Mouse (Mus musculus) kidney, embryonic 14.5 days (tissue): ENCODE measurements around the gene Gper1. TPM values are rescaled to one million over a fixed set of nuclear protein-coding genes. Genes with fewer than 3 reads are reported as not detected.

ENCODE experiments used
- ATAC-seq: fragments of 200-750 bp; cut with Nextera tagmentation; 2 replicates; pipeline ENCODE4 v1.8.0; 2017; ENCODE audit warnings: moderate number of reproducible peaks, mild to moderate bottlenecking, moderate TSS enrichment, moderate library complexity; ENCODE audit not compliant: low FRiP score, low TSS enrichment
- H3K27ac ChIP-seq: fragments of 300-500 bp; sonication (generic); 2 replicates; pipeline ENCODE4 v1.5.1; 2014; ENCODE audit warnings: low read depth, mild to moderate bottlenecking, low read length, moderate library complexity, mixed read lengths
- H3K27me3 ChIP-seq: fragments of 300-500 bp; sonication (generic); 2 replicates; pipeline ENCODE4 v1.6.1; 2014; ENCODE audit warnings: mild to moderate bottlenecking, low read length; ENCODE audit not compliant: control insufficient read depth, insufficient read depth
- H3K36me3 ChIP-seq: fragments of 300-500 bp; sonication (generic); 2 replicates; pipeline ENCODE4 v1.6.1; 2014; ENCODE audit warnings: low read length, mixed read lengths; ENCODE audit not compliant: control insufficient read depth, insufficient read depth
- H3K4me1 ChIP-seq: fragments of 300-500 bp; sonication (generic); 2 replicates; pipeline ENCODE4 v1.6.1; 2014; ENCODE audit warnings: low read length, mixed read lengths; ENCODE audit not compliant: control insufficient read depth, insufficient read depth
- H3K4me2 ChIP-seq: fragments of 300-500 bp; sonication (generic); replicated peaks from 2 replicates; pipeline ENCODE4 v1.6.1; 2014; ENCODE audit warnings: low read depth, mild to moderate bottlenecking, low read length
- H3K4me3 ChIP-seq: fragments of 300-500 bp; sonication (generic); 2 replicates; pipeline ENCODE4 v1.5.1; 2014; ENCODE audit warnings: mild to moderate bottlenecking, low read length
- H3K9ac ChIP-seq: fragments of 300-500 bp; sonication (generic); 2 replicates; pipeline ENCODE4 v1.6.1; 2014; ENCODE audit warnings: low read depth, mild to moderate bottlenecking, low read length, moderate library complexity
- H3K9me3 ChIP-seq: fragments of 300-500 bp; sonication (generic); 2 replicates; pipeline ENCODE4 v1.6.1; 2016; ENCODE audit warnings: low read length; ENCODE audit not compliant: control insufficient read depth
- WGBS: fragments of 180-500 bp; shearing (Covaris S2); extraction: QIAGEN DNeasy Blood & Tissue Kit; methylation state at CpG from one replicate; pipeline ENCODE4 v1.1.7; 2014; 5-methylcytosine and 5-hydroxymethylcytosine counted together
- polyA plus RNA-seq: library from polyadenylated mRNA; unstranded; fragments of >200 nt; fragmentation: Nextera tagmentation; extraction: Ambion mirVana; gene quantifications from 2 replicates; pipeline ENCODE4 v1.2.1, GENCODE M21; 2014

Gper1 gene
- polyA plus RNA-seq, 1 experiment from 2014 or later = 3.4 TPM

DNA sequence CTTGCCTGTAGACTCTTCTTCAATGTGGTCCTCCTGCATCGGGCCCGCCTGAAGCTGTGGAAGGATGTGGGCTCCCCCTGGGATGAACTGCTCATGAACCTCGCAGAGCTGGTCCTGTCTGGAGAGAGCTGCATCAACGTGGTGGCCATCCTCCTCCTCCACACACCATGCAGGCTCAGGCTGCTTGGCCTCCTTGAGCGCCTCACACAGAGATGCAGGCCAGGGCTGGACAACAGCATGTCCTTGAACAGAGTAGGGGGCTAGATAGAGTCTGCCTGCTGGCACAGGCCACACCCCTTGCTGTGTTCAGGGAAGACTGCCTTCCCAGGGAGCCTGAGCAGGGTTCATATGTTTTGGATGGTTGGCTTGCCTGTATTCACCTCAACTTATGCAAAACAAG lies 8.0 kb upstream of the Gper1 start:
- whole genome bisulfite sequencing = 85% methylated on average over 5 of the region's 5 CpGs
- Histone ChIP-seq H3K4me2 (no peak overlapping the region), H3K9me3 (no peaks in the 10 kb centered on the region), H3K27ac (no peak overlapping the region), H3K27me3 (no peaks in the 10 kb centered on the region), H3K36me3 (no peaks in the 10 kb centered on the region), H3K4me3 (no peak overlapping the region), H3K4me1 (peaks cover 20% of the 10 kb centered on the region; the same call in 1 of the 2 replicates), H3K9ac (no peak overlapping the region)
- ATAC-seq = no peak

DNA sequence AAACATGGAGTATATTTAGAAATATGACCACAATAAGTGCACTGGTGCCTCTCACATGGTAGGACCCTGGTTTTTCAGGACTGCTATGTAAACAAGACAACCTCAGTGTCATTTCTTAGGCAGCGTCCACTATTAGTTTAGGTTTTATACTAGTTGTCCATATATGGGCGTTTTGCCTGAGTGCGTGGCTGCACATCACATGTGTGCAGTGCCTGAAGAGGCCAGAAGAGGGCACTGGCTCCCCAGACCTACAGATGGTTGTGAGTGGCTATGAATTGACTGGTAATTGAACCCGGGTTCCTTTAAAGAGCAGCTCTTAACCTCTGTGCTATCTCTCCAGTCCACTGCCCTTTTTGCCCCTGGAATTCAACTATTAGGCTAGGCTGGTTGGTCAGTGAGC lies 6.0 kb upstream of the Gper1 start:
- WGBS = 94% methylated on average over 4 of the region's 4 CpGs
- Histone ChIP-seq H3K4me2 (no peak overlapping the region), H3K27me3 (no peaks in the 10 kb centered on the region), H3K4me1 (peaks cover 17% of the 10 kb centered on the region; the same call in 1 of the 2 replicates), H3K9ac (no peak overlapping the region), H3K27ac (no peak overlapping the region), H3K36me3 (no peaks in the 10 kb centered on the region), H3K4me3 (no peak overlapping the region), H3K9me3 (no peaks in the 10 kb centered on the region)
- ATAC-seq = no peak

DNA sequence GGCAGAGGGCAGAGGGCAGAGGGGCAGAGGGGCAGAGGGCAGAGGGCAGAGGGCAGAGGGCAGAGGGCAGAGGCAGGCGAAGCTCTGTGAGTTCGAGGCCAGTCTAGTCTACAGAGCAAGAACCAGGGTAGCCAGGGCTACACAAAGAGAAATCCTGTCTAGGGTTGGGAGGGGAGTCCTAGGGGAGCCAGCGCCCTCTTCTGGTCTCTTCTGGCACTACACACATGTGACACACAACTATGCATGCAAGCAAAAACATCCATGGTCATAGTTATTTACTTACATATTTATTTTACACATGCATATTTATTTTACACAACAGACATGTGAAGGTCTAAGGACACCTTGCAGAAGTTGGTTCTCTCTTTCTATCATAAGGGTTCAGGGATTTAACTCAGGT lies 5.5 kb upstream of the Gper1 start:
- H3K27ac ChIP-seq = no peak overlapping the region
- H3K27me3 ChIP-seq = no peaks in the 10 kb centered on the region
- ATAC-seq = no peak
- H3K9ac ChIP-seq = no peak overlapping the region
- WGBS = 98% methylated on average over 3 of the region's 3 CpGs
- peaks cover 17% of the 10 kb centered on the region; the same call in 1 of the 2 replicates for H3K4me1 ChIP-seq
- H3K4me3 ChIP-seq = no peak overlapping the region
- no peak overlapping the region for H3K4me2 ChIP-seq
- H3K36me3 ChIP-seq = no peaks in the 10 kb centered on the region
- H3K9me3 ChIP-seq = no peaks in the 10 kb centered on the region

DNA sequence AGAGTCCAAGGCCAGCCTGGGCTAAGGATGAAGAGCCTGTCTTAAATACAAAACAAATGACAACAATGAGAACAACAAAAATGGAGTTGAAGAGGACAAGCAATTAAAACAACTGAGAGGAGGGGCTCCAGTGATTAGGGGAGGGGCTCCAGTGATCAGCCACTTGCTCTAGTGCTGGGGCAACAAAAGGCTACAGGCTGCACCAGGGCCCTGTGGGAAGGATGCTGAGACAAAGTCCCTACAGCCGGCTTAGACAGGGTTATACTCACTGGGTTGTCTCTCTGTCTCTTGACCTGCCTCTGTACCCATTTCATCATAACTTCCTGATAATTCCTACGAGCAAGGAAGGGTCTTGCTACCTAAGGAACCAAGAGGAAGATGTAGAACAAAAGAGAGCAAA lies 4.8 kb upstream of the Gper1 start:
- 64% methylated on average over 2 of the region's 2 CpGs for WGBS
- H3K4me1 ChIP-seq = peaks cover 18% of the 10 kb centered on the region; the same call in 1 of the 2 replicates
- no peak overlapping the region for H3K4me3 ChIP-seq
- no peak overlapping the region for H3K4me2 ChIP-seq
- no peaks in the 10 kb centered on the region for H3K27me3 ChIP-seq
- no peaks in the 10 kb centered on the region for H3K36me3 ChIP-seq
- H3K27ac ChIP-seq = no peak overlapping the region
- H3K9ac ChIP-seq = no peak overlapping the region
- no peak for ATAC-seq
- no peaks in the 10 kb centered on the region for H3K9me3 ChIP-seq

DNA sequence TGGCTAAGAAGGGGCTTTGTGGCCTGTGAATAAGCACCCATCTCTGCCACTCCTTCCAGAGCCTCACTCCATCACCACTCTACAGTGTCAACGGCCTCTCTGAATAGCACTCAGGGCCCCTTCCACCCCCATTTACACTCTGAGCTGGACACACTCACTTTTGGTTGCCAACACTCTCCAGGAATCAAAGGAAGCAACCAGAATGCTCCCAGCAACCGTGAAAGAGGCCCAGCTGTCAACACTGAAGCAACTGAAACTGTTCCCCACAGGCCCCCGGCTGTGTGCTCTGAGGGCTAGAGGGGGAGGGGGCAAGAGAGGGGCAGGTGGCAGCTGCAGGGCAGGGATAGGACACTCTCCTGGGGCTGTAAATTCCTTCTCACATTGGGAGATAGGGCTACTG lies 4.3 kb upstream of the Gper1 start:
- H3K27ac ChIP-seq = no peak overlapping the region
- peaks cover 16% of the 10 kb centered on the region; the same call in 1 of the 2 replicates for H3K4me1 ChIP-seq
- 12% methylated on average over 3 of the region's 3 CpGs for WGBS
- no peaks in the 10 kb centered on the region for H3K27me3 ChIP-seq
- H3K36me3 ChIP-seq = no peaks in the 10 kb centered on the region
- ATAC-seq = no peak
- H3K4me3 ChIP-seq = no peak overlapping the region
- no peaks in the 10 kb centered on the region for H3K9me3 ChIP-seq
- H3K4me2 ChIP-seq = no peak overlapping the region
- no peak overlapping the region for H3K9ac ChIP-seq

DNA sequence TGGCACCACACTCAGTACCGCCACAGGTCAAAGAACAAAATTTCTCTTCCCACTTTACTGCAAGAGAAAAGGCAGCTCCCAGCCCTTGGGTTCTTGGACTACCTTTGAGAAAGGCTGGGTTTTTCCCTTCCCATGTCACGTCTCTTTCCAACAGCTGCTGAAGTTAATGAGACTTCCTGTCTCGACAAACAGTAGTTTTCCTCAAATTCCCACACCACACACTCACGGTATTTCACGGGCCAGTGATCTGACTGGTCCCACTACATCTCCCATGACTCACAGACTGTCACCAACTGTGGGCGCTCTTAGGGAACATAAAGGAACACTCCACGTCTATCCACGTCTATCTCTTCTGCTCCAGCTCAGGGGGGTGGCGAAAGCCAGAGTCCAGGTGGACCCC lies 2.2 kb downstream of the Gper1 start:
- H3K27me3 ChIP-seq = no peaks in the 10 kb centered on the region
- H3K4me3 ChIP-seq = no peak overlapping the region
- no peaks in the 10 kb centered on the region for H3K36me3 ChIP-seq
- no peaks in the 10 kb centered on the region for H3K9me3 ChIP-seq
- ATAC-seq = no peak
- no peak overlapping the region for H3K27ac ChIP-seq
- H3K4me2 ChIP-seq = no peak overlapping the region
- peaks cover 30% of the 10 kb centered on the region for H3K4me1 ChIP-seq
- 45% methylated on average over 9 of the region's 9 CpGs for WGBS
- H3K9ac ChIP-seq = no peak overlapping the region

DNA sequence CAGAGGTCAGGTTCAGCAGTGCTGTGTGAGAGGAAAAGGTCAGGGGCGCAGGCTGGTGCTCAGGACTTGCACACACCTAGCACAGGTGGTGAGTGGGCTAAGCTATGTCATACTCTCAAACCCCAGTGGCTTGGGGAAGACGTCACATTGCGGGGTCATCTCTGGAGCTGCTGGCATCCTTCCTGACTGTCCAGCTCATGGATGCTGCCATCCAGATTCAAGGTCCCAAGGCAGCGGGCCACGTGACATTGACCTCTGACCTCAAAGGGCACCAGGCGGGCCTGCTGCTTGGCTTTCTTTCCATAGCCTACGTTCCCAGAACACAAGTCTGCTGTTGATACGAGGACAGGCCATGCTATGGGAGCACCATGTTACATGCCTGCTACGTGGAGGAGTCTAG lies 4.0 kb downstream of the Gper1 start:
- WGBS = 86% methylated on average over 9 of the region's 9 CpGs
- H3K36me3 ChIP-seq = no peaks in the 10 kb centered on the region
- no peak overlapping the region for H3K27ac ChIP-seq
- peaks cover 47% of the 10 kb centered on the region for H3K4me1 ChIP-seq
- H3K4me2 ChIP-seq = no peak overlapping the region
- ATAC-seq = no peak
- H3K9me3 ChIP-seq = no peaks in the 10 kb centered on the region
- H3K4me3 ChIP-seq = no peak overlapping the region
- H3K9ac ChIP-seq = no peak overlapping the region
- no peaks in the 10 kb centered on the region for H3K27me3 ChIP-seq

DNA sequence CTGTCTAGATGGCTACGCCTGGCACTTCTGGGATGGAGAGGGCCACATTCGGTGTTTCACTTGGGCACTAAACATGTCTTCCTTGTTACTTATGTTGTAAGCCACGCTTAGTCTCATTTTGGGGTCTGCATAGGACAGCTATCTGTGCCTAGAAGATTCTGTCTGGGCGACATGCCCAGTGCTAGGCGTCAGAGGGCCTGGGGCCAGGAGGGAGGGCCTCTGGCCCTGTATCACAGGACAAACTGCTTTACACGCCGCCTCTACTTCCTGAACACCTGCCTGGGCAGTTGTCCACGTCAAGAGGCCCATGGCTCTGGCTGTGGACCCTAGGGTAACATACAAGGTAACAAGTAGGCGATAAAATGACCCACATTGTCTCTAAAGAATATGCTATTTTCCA lies 5.0 kb downstream of the Gper1 start:
- 80% methylated on average over 9 of the region's 9 CpGs for WGBS
- Histone ChIP-seq H3K27me3 (no peaks in the 10 kb centered on the region), H3K9me3 (no peaks in the 10 kb centered on the region), H3K4me3 (no peak overlapping the region), H3K4me2 (no peak overlapping the region), H3K9ac (no peak overlapping the region), H3K36me3 (no peaks in the 10 kb centered on the region), H3K4me1 (peaks cover 56% of the 10 kb centered on the region), H3K27ac (no peak overlapping the region)
- no peak for ATAC-seq

DNA sequence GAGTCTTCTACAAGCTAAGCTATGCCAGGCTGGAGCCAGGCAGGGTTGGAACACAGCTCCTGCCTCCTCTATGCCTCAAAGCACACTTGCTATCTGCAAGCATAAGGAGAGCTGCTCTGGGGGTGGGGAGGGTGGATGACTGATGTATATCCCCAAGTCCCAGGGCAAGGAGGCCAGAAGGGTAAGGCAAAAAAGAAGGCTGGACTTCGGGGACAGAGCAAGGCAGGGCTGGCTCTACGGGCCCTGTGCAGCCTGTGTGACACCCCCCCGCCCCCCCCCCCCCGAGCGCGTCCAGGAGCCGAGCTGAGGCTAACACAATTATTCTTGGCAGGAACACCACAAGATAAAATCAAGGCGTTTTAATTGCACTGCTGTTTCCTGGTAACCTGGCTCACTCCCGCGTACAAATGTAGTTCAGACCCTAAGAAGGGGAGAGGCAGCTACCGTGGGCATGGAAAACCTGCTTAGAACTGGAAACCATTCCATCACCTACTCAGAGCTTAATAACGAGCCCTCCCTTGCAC lies 6.9 kb downstream of the Gper1 start:
- H3K4me2 ChIP-seq = no peak overlapping the region
- no peak overlapping the region for H3K9ac ChIP-seq
- H3K4me1 ChIP-seq = peaks cover 48% of the 10 kb centered on the region
- H3K27ac ChIP-seq = peak overlapping the region; percentile 32; the same call in 1 of the 2 replicates
- H3K4me3 ChIP-seq = no peak overlapping the region
- H3K36me3 ChIP-seq = no peaks in the 10 kb centered on the region
- ATAC-seq = peak; percentile 47; the same call in 1 of the 2 replicates
- H3K9me3 ChIP-seq = no peaks in the 10 kb centered on the region
- no peaks in the 10 kb centered on the region for H3K27me3 ChIP-seq
- WGBS = 17% methylated on average over 12 of the region's 12 CpGs
